Mouse (Mus musculus): ENCODE data around the gene Mri1.

- no peak for TF ChIP-seq CTCF (conservative IDR thresholded peaks at IDR 0.05; ENCODE audit: low read length)
- no peak for TF ChIP-seq NANOG (IDR thresholded peaks at IDR 0.05; ENCODE audit: borderline replicate concordance, low read length)
- TF ChIP-seq POU5F1 (IDR thresholded peaks at IDR 0.05; ENCODE audit: borderline replicate concordance, low read length), result no peak
Observed at GRCm38 (mm10) chr8:84236410-84236997, 20.6 kb downstream of the Mri1 start.

Data from E14TG2a.4 (cell line).